Mouse (Mus musculus) frontal cortex, postnatal 25 days (tissue): Measurements from ENCODE around the gene Anxa1.

Experiments used
- DNase-seq, 2 experiments: peaks; one replicate each; pipeline ENCODE4 v3.0.0; 2022; ENCODE audit warnings: low spot score in 2 of 2

Anxa1 gene

GRCm38 (mm10) chr19:20390455-20390994 lies at the start of gene Anxa1:
TSS of gene Anxa1 (minus strand) at chr19:20390944.
- DNase-seq, result no peak

GRCm38 (mm10) chr19:20437043-20437442 lies 46.3 kb upstream of the Anxa1 start:
- no peak for DNase-seq

GRCm38 (mm10) chr19:20434541-20434940 lies 43.8 kb upstream of the Anxa1 start:
- peak; percentile 27 to 33 for DNase-seq

DNA sequence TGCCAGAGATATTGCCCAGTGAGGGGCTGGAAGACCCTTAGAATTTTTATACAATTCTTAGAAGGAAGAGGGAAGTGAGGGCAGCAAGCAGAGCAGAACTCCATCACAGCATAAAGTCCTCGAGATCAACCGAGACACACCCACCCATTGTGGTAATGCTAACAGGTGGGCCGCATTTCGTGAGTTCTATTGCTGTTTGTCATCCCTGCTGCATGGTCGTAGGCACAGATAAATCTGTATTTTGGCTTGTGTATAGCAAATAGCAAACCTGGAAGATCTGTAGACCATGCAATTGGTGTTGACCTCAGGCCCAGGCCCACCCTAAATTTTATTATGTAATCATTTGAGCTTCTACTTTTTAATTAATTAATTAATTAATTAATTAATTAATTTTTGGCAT lies 43.2 kb upstream of the Anxa1 start:
- no peak for DNase-seq

- no peak for DNase-seq
Measured at GRCm38 (mm10) chr19:20426443-20427161, 35.9 kb upstream of the Anxa1 start.

GRCm38 (mm10) chr19:20411276-20411675 lies 20.5 kb upstream of the Anxa1 start:
- no peak for DNase-seq

DNA sequence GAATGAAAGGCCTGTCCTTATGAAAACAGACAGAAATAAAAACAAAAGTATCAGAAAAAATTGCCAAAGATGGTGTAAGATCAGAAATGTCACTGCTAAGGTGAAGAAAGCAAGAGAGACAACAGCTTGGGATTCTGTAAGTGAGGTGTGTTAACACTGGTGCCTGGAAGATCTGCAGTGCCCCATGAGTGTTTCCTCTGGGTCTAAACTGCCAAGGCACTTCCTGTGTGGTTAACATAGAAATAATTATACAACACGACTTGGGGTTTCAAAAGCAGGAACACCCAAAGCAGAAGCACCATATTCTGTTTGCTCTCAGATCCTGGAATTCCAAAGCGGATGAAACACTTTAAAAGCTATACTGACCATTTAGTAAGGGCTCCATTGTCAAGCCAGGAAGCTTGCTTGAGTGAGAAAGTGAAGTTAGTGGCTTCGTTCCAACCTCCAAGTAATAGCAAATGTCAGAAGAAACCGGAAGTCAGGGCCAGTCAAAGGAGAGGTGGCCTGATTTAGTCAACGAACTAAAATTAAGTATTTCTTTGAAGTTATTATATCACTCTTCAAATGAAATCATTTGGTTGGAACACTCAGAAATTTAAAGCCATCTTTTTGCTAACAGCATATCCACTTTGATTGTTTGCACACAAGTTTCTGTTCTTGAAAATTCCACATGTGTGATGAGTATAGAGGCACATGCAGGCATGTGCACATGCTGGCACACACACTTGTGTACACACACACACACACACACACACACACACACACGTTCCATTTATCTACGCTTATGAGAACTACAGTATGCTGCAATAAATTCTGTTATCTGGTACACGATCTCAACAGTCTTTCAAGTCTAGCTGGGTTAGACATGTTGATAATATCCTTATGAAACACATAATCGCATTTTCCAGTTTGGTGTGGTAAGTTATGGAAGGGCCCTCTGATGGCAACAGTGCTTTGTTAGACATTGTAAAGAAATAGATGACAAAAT lies 19.1 kb upstream of the Anxa1 start:
- no peak for DNase-seq

DNA sequence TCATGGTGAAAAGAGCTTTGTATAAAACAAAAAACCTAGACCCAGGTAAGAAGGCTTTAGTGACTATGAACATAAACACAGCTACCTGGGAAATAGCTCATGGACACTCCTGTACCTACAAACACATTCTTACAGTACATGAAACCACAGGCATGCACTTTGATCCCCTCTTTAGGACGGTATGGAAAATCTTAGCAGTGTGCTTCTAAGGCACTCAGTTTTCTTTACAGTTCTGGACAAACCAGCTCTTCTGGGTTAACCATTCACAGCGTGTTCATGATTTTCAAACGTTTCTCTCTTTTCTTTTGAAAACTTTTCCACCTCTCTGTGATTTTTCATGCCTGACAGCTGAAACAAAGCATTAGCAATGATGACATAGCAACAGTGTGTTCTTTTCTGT lies 15.7 kb upstream of the Anxa1 start:
- no peak for DNase-seq

DNA sequence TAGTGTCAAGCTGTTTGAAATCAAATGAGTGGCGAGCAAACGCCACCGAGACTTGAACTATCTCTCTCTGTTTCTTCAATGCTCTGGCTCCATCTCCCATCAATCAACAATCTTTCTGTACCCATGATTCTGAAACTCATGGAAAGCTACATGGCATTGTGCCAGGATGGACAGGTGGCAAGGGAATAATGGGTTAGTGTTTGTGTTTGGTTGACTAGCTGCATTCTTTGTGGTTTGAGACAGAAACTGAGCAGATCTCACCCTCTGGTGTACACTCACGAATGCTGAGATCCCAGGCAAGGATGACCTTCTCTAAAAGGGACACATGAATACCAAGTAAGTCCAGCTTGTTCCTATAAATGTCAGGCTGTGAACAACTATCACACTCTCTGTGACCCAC lies 14.3 kb upstream of the Anxa1 start:
- DNase-seq, result no peak

- DNase-seq, result no peak
Measured at GRCm38 (mm10) chr19:20403740-20404139, 13.0 kb upstream of the Anxa1 start.

DNA sequence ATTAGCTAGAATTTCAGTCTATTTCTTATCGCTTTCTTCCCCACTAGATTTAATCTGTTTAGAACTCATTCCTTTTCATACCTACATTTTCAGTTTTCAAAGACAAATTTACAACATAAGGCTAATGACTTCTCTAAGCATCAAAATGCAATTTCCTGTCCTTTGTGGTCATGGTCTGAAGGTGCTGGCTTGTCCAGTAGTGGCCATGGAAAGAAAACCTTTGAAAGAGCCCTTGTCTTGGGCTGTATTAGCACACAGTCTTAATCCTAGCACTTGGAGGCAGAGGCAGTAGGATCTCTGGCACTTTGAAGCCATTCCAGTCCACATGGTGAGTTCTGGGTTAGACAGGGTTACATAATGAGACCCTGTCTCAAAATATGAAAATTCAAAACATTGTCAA lies 12.5 kb upstream of the Anxa1 start:
- DNase-seq, result no peak

GRCm38 (mm10) chr19:20402516-20403200 lies 11.9 kb upstream of the Anxa1 start:
- no peak for DNase-seq

DNA sequence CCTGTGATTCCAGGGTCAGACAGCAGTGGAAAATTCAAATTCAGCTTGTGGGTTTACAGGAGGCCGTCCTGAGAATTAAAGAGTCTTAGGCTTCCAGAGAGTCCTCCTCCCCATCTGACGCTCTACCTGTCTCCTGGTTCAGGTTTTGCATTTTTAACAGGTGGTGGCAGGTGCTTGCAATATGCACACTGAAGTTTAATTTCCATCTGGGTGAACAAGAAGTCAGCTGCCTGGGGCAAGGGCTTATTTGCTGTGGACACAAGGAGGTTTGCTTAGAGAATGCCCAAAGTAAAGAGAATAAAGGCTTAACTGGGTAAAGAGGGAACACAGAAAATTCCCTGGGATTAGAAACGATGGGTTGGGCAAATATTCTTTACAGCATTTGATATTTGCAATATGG lies 11.2 kb upstream of the Anxa1 start:
- DNase-seq, result no peak

- DNase-seq, result no peak
Measured at GRCm38 (mm10) chr19:20399187-20399586, 8.4 kb upstream of the Anxa1 start.

DNA sequence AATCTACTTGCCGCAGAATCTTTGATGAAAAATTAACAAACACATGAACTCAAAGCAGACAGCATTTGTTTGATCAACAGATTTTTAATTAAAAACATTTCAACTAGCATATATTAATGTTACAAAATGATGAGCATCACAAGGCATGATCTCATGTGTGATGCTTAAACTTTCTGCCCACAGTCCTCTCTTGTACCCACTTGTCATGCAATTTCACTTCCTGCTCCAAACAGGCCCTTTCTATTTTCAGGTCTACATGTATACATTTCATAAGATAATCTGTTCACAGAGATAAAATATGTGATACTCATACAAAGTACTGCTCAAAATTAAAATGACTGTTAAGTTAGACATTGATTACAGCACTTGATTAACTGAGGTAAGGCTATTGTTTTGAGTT lies 6.3 kb upstream of the Anxa1 start:
- DNase-seq, result no peak

- peak in 1 of 2 experiments; percentile 5 for DNase-seq
Measured at GRCm38 (mm10) chr19:20393556-20394274, 3.0 kb upstream of the Anxa1 start.

GRCm38 (mm10) chr19:20389723-20390122 lies 1.0 kb downstream of the Anxa1 start:
- DNase-seq, result no peak

DNA sequence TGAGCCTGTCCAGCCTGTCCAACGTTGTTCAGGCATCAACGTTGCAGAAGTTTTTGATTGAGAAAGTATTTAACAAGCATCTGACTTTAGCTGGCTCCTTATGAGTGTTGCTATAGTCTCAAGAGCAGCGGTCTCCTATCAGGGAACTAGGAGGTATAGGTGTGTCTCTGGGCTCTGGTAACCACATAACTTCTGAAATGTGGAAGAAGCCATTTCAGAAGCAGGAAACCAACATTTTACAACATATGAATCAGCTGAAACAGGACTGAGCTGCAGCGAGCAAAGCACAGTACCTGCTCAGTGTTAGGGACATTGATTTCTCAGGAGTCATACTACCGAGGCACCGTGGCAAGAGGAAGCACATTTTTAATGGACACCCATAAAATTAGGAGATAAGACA lies 1.5 kb downstream of the Anxa1 start:
- no peak for DNase-seq

DNA sequence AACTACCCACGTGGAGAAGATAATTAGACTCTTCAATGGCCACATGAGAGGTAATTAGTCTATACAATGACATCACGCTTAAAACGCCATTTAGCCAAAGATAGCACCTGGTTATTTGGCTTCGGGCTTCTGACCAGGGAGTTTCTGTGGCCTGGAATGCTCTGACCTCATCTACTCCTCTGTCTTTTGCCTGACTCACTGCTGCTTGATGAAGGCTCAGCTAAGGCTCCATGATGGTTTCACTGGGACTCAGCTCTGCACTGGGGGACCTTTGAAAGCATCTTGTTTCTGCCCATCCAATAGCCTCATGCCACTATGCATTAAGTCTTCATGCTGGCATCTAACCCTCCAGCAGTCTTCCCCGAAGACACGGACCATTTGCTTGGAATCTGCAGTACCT lies 2.5 kb downstream of the Anxa1 start:
- DNase-seq, result no peak

- no peak for DNase-seq
Measured at GRCm38 (mm10) chr19:20386296-20386695, 4.4 kb downstream of the Anxa1 start.

DNA sequence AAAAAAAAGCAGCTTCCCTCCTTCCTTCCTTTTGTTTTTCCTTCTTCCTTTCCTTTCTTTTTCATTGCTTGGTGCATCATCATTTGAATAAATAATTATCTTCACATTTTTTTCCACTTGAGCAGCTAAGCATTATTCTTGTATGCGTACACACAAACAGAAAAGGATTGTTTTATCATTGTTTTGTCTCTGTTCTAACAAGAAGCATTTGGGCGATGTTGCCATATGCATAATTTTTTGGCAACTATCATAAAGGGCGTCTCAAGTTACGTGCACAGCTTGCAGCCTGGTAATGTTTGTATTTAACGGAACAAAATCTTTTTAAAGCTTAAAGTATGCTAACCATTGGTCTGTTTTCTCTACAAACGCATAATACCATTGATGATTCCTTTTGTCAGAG lies 5.1 kb downstream of the Anxa1 start:
- DNase-seq, result no peak
